Mouse (Mus musculus) CH12.LX (cell line): ENCODE data around the gene Pdzd3. TPM values are rescaled to one million over a fixed set of nuclear protein-coding genes. Genes with fewer than 3 reads are reported as not detected.

Experiments used
- DNase-seq: peaks from one replicate; pipeline ENCODE4 v3.0.0-alpha.2; 2013; ENCODE audit errors: extremely low read depth
- H3K27ac ChIP-seq: 2 replicates; pipeline ENCODE4 v1.5.1; 2012; ENCODE audit warnings: low read depth, mild to moderate bottlenecking, control low read depth, moderate library complexity; ENCODE audit not compliant: insufficient read depth
- H3K27me3 ChIP-seq: replicated peaks from 2 replicates; pipeline ENCODE3; 2012; ENCODE audit warnings: inconsistent platforms
- H3K36me3 ChIP-seq, 2 experiments: replicated peaks in 1 of 2; 2 replicates each; pipeline versions ENCODE3 to v1.6.1; 2012; ENCODE audit warnings: inconsistent platforms in 1 of 2, low read length in 1 of 2, mild to moderate bottlenecking in 1 of 2, mixed read lengths in 1 of 2, moderate library complexity in 1 of 2; ENCODE audit not compliant: control insufficient read depth in 1 of 2, insufficient read depth in 1 of 2
- H3K4me1 ChIP-seq, 2 experiments: 2 replicates each; pipeline ENCODE4 v1.6.1; 2012; ENCODE audit warnings: inconsistent platforms in 1 of 2, moderate library complexity in 1 of 2; ENCODE audit not compliant: insufficient read depth in 2 of 2, control insufficient read depth in 1 of 2
- H3K4me2 ChIP-seq: 2 replicates; pipeline ENCODE4 v1.6.1; 2012; ENCODE audit warnings: low read depth, mild to moderate bottlenecking, control low read depth; ENCODE audit not compliant: poor library complexity, insufficient read depth, severe bottlenecking
- H3K4me3 ChIP-seq, 3 experiments: fragments of 150-350 bp in 1 of 3; sonication (generic) in 1 of 3; replicated peaks in 1 of 3; 2 replicates each; pipeline versions ENCODE3 to v1.5.1; 2011 to 2012; ENCODE audit warnings: low read depth in 2 of 3, low read length in 2 of 3, mild to moderate bottlenecking in 2 of 3, moderate library complexity in 2 of 3, control low read depth in 1 of 3, improper control_type of control experiment in 1 of 3, inconsistent platforms in 1 of 3, mixed read lengths in 1 of 3; ENCODE audit not compliant: poor library complexity in 1 of 3
- H3K79me2 ChIP-seq: replicated peaks from 2 replicates; pipeline ENCODE4 v1.6.1; 2012; ENCODE audit warnings: mild to moderate bottlenecking, moderate library complexity; ENCODE audit not compliant: control insufficient read depth, poor library complexity, insufficient read depth, severe bottlenecking; ENCODE audit errors: extremely low read depth
- H3K9ac ChIP-seq: 2 replicates; pipeline ENCODE4 v1.6.1; 2012; ENCODE audit warnings: low read depth, mild to moderate bottlenecking, control low read depth, moderate library complexity; ENCODE audit not compliant: insufficient read depth
- H3K9me3 ChIP-seq: replicated peaks from 2 replicates; pipeline ENCODE3; 2012; ENCODE audit warnings: low read length, inconsistent platforms, mixed read lengths
- BHLHE40 ChIP-seq: IDR thresholded peaks from 2 replicates; pipeline ENCODE4 v1.6.1; 2011; ENCODE audit warnings: mild to moderate bottlenecking, low read depth, low read length, improper control_type of control experiment
- CHD1 ChIP-seq: IDR thresholded peaks from 2 replicates; pipeline ENCODE4 v1.6.1; 2012; ENCODE audit warnings: low read depth, low read length, improper control_type of control experiment, inconsistent platforms
- CHD2 ChIP-seq: IDR thresholded peaks from 2 replicates; pipeline ENCODE4 v1.6.1; 2011; ENCODE audit warnings: low read length, improper control_type of control experiment
- CTCF ChIP-seq, 2 experiments: IDR thresholded peaks in 1 of 2; conservative IDR thresholded peaks in 1 of 2; 2 replicates each; pipeline ENCODE4 v1.5.1; 2011 to 2012; ENCODE audit warnings: low read depth in 2 of 2, low read length in 2 of 2, improper control_type of control experiment in 1 of 2, inconsistent platforms in 1 of 2, mild to moderate bottlenecking in 1 of 2, moderate library complexity in 1 of 2
- E2F4 ChIP-seq: IDR thresholded peaks from 2 replicates; pipeline ENCODE4 v1.6.1; 2011; ENCODE audit warnings: low read depth, low read length, improper control_type of control experiment; ENCODE audit not compliant: insufficient replicate concordance
- ELF1 ChIP-seq: IDR thresholded peaks from 2 replicates; pipeline ENCODE4 v1.6.1; 2014; ENCODE audit warnings: low read depth, mild to moderate bottlenecking, inconsistent platforms, low read length, improper control_type of control experiment
- EP300 ChIP-seq: IDR thresholded peaks from 2 replicates; pipeline ENCODE4 v1.6.1; 2011; ENCODE audit warnings: low read length, improper control_type of control experiment
- ETS1 ChIP-seq: conservative IDR thresholded peaks from 2 replicates; pipeline ENCODE4 v1.6.1; 2012; ENCODE audit warnings: low read depth, mild to moderate bottlenecking, inconsistent platforms, low read length, improper control_type of control experiment, moderate library complexity
- GABPA ChIP-seq: IDR thresholded peaks from 2 replicates; pipeline ENCODE4 v1.6.1; 2012; ENCODE audit warnings: low read depth, low read length, improper control_type of control experiment, inconsistent platforms; ENCODE audit not compliant: insufficient replicate concordance
- HCFC1 ChIP-seq: IDR thresholded peaks from 2 replicates; pipeline ENCODE4 v1.6.1; 2012; ENCODE audit warnings: low read depth, mild to moderate bottlenecking, inconsistent platforms, low read length, improper control_type of control experiment
- IRF4 ChIP-seq: IDR thresholded peaks from 2 replicates; pipeline ENCODE4 v1.6.1; 2014; ENCODE audit warnings: low read depth, mild to moderate bottlenecking, inconsistent platforms, low read length, improper control_type of control experiment
- JUN ChIP-seq: IDR thresholded peaks from 2 replicates; pipeline ENCODE4 v1.6.1; 2011; ENCODE audit warnings: low read depth, mild to moderate bottlenecking, low read length, improper control_type of control experiment, moderate library complexity; ENCODE audit not compliant: insufficient read depth
- JUND ChIP-seq: conservative IDR thresholded peaks from 2 replicates; pipeline ENCODE4 v1.6.1; 2011; ENCODE audit warnings: low read depth, low read length, improper control_type of control experiment
- KAT2A ChIP-seq: IDR thresholded peaks from 2 replicates; pipeline ENCODE4 v1.6.1; 2012; ENCODE audit warnings: low read length, improper control_type of control experiment, inconsistent platforms; ENCODE audit not compliant: insufficient replicate concordance
- MAFK ChIP-seq: IDR thresholded peaks from 2 replicates; pipeline ENCODE4 v1.6.1; 2011; ENCODE audit warnings: low read length, improper control_type of control experiment; ENCODE audit not compliant: insufficient replicate concordance
- MAX ChIP-seq: IDR thresholded peaks from 2 replicates; pipeline ENCODE4 v1.6.1; 2011; ENCODE audit warnings: low read length, improper control_type of control experiment
- MAZ ChIP-seq: IDR thresholded peaks from 2 replicates; pipeline ENCODE4 v1.6.1; 2012; ENCODE audit warnings: low read depth, mild to moderate bottlenecking, inconsistent platforms, low read length, improper control_type of control experiment, moderate library complexity
- MEF2A ChIP-seq: IDR thresholded peaks from 2 replicates; pipeline ENCODE4 v1.6.1; 2014; ENCODE audit warnings: low read depth, mild to moderate bottlenecking, inconsistent platforms, low read length, improper control_type of control experiment, borderline replicate concordance
- MXI1 ChIP-seq: IDR thresholded peaks from 2 replicates; pipeline ENCODE4 v1.6.1; 2011; ENCODE audit warnings: mild to moderate bottlenecking, low read depth, low read length, improper control_type of control experiment
- MYC ChIP-seq: IDR thresholded peaks from 2 replicates; pipeline ENCODE4 v1.6.1; 2011; ENCODE audit warnings: low read depth, mild to moderate bottlenecking, improper control_type of control experiment, low read length
- NELFE ChIP-seq: IDR thresholded peaks from 2 replicates; pipeline ENCODE4 v1.6.1; 2011; ENCODE audit warnings: low read depth, low read length, improper control_type of control experiment
- NRF1 ChIP-seq: IDR thresholded peaks from 2 replicates; pipeline ENCODE4 v1.6.1; 2014; ENCODE audit warnings: low read depth, mild to moderate bottlenecking, inconsistent platforms, low read length, improper control_type of control experiment, moderate library complexity
- PAX5 ChIP-seq: IDR thresholded peaks from 2 replicates; pipeline ENCODE4 v1.6.1; 2012; ENCODE audit warnings: low read length, inconsistent platforms, mixed read lengths
- POLR2A ChIP-seq: IDR thresholded peaks from 2 replicates; pipeline ENCODE4 v1.6.1; 2011; ENCODE audit warnings: low read depth, mild to moderate bottlenecking, improper control_type of control experiment, low read length
- POLR2AphosphoS2 ChIP-seq: IDR thresholded peaks from 2 replicates; pipeline ENCODE4 v1.6.1; 2011; ENCODE audit warnings: low read depth, low read length, improper control_type of control experiment
- RAD21 ChIP-seq: IDR thresholded peaks from 2 replicates; pipeline ENCODE4 v1.6.1; 2011; ENCODE audit warnings: low read depth, mild to moderate bottlenecking, low read length, improper control_type of control experiment, moderate library complexity
- RCOR1 ChIP-seq: conservative IDR thresholded peaks from 2 replicates; pipeline ENCODE4 v1.6.1; 2012; ENCODE audit warnings: low read depth, mild to moderate bottlenecking, inconsistent platforms, low read length, improper control_type of control experiment
- SIN3A ChIP-seq: IDR thresholded peaks from 2 replicates; pipeline ENCODE4 v1.6.1; 2012; ENCODE audit warnings: low read length, improper control_type of control experiment, inconsistent platforms
- SMC3 ChIP-seq: IDR thresholded peaks from 2 replicates; pipeline ENCODE4 v1.6.1; 2011; ENCODE audit warnings: low read depth, low read length, improper control_type of control experiment
- TBP ChIP-seq: conservative IDR thresholded peaks from 2 replicates; pipeline ENCODE4 v1.6.1; 2011; ENCODE audit warnings: low read depth, low read length, improper control_type of control experiment
- TCF12 ChIP-seq: IDR thresholded peaks from 2 replicates; pipeline ENCODE4 v1.6.1; 2014; ENCODE audit warnings: low read depth, mild to moderate bottlenecking, inconsistent platforms, low read length, improper control_type of control experiment
- UBTF ChIP-seq: IDR thresholded peaks from 2 replicates; pipeline ENCODE4 v1.6.1; 2012; ENCODE audit warnings: low read depth, mild to moderate bottlenecking, inconsistent platforms, low read length, improper control_type of control experiment, moderate library complexity
- USF1 ChIP-seq: IDR thresholded peaks from 2 replicates; pipeline ENCODE4 v1.6.1; 2014; ENCODE audit warnings: low read depth, mild to moderate bottlenecking, inconsistent platforms, low read length, improper control_type of control experiment
- USF2 ChIP-seq: conservative IDR thresholded peaks from 2 replicates; pipeline ENCODE4 v1.6.1; 2011; ENCODE audit warnings: low read depth, low read length, improper control_type of control experiment
- ZC3H11A ChIP-seq: IDR thresholded peaks from 2 replicates; pipeline ENCODE4 v1.6.1; 2012; ENCODE audit warnings: low read depth, mild to moderate bottlenecking, inconsistent platforms, low read length, improper control_type of control experiment
- ZKSCAN1 ChIP-seq: IDR thresholded peaks from 2 replicates; pipeline ENCODE4 v1.6.1; 2012; ENCODE audit warnings: low read depth, inconsistent platforms, low read length, improper control_type of control experiment, borderline replicate concordance
- ZMIZ1 ChIP-seq: IDR thresholded peaks from 2 replicates; pipeline ENCODE4 v1.6.1; 2012; ENCODE audit warnings: low read depth, mild to moderate bottlenecking, inconsistent platforms, low read length, improper control_type of control experiment
- ZNF384 ChIP-seq: IDR thresholded peaks from 2 replicates; pipeline ENCODE4 v1.6.1; 2012; ENCODE audit warnings: low read depth, low read length, improper control_type of control experiment, inconsistent platforms
- dilution Hi-C: fragments of 300-500 bp; cut with MboI; formaldehyde crosslinking; loops from 2 replicates; pipeline ENCODE4 v1.14.3; 2020; ENCODE audit warnings: low sequenced_read_pairs; ENCODE audit not compliant: extremely low pct_unique_long_range_greater_than_20kb, extremely low pct_ligation_motif_present
- in situ Hi-C: fragments of 300-500 bp; cut with MboI; formaldehyde crosslinking; loops from 3 replicates; pipeline ENCODE4 v1.14.3; 2019; ENCODE audit warnings: low sequenced_read_pairs, low pct_ligation_motif_present, low pct_unique_long_range_greater_than_20kb, mixed read lengths
- polyA plus RNA-seq: library from polyadenylated mRNA; unstranded; fragments of >175 nt; gene quantifications from 2 replicates; pipeline ENCODE4 v1.2.1, GENCODE M21; 2012; ENCODE audit warnings: low read depth; ENCODE audit not compliant: insufficient read length
- total RNA-seq, 2 experiments: library from RNA; depleted of rRNA; stranded (reverse); fragments of 300-350 nt in 1 of 2; fragments of >200 nt in 1 of 2; gene quantifications; 2 replicates each; pipeline ENCODE4 v1.2.3; 2012 to 2014

Gene Pdzd3
- total and polyA plus RNA-seq, 3 experiments: 0.09 to 0.21 (median 0.13) TPM

- no peaks in the 10 kb centered on the region for H3K27me3 ChIP-seq
- dilution Hi-C loops (no loop called here), in situ Hi-C loops (loop anchor here (10.0 kb wide), 1 partner anchor 143 kb away; no protein-coding TSS in a partner anchor)
- H3K36me3 ChIP-seq: peaks cover 10 to 29% of the 10 kb centered on the region in 2 experiments
- H3K9me3 ChIP-seq: no peaks in the 10 kb centered on the region
- H3K27ac ChIP-seq: peak overlapping the region; percentile 44; the same call in 1 of the 2 replicates
- no peaks in the 10 kb centered on the region for H3K79me2 ChIP-seq
- peak; percentile 93 for DNase-seq
- peak overlapping the region; percentile 96 for H3K9ac ChIP-seq
- TF ChIP-seq RAD21 (0 out of 2 replicates have a peak, but pooled peaks have one; percentile 3), ZNF384 (no peak; the same call in 1 of the 2 replicates), JUND (peak; percentile 87), MXI1 (peak; percentile 57; the same call in 1 of the 2 replicates), NELFE (peak; percentile 75), BHLHE40 (no peak), POLR2A (peak; percentile 76), MEF2A (0 out of 2 replicates have a peak, but pooled peaks have one; percentile 63), E2F4 (no peak), IRF4 (peak; percentile 40; the same call in 1 of the 2 replicates), HCFC1 (peak; percentile 27; the same call in 1 of the 2 replicates), KAT2A (no peak), CHD1 (peak; percentile 52; the same call in 1 of the 2 replicates), MAFK (no peak), POLR2AphosphoS2 (no peak), TCF12 (peak; percentile 61; the same call in 1 of the 2 replicates), USF1 (no peak), ZKSCAN1 (no peak), EP300 (no peak), MYC (no peak), PAX5 (no peak), RCOR1 (no peak), ZMIZ1 (peak; percentile 83), UBTF (0 out of 2 replicates have a peak, but pooled peaks have one; percentile 52), CHD2 (no peak), USF2 (no peak), ETS1 (no peak), ELF1 (no peak), CTCF (conservative IDR thresholded peaks at IDR 0.05 in 1 of 2, IDR thresholded peaks at IDR 0.05 in 1 of 2; ENCODE audit: low read depth in 2 of 2, low read length in 2 of 2) (peak; percentile 42 to 67), JUN (peak; percentile 95), MAZ (peak; percentile 83), TBP (no peak), SMC3 (peak; percentile 44), SIN3A (peak; percentile 74; the same call in 1 of the 2 replicates), MAX (no peak), GABPA (no peak), ZC3H11A (no peak), NRF1 (0 out of 2 replicates have a peak, but pooled peaks have one; percentile 15)
- peaks cover 0 to 16% of the 10 kb centered on the region in 2 experiments; a peak in 3 of 4 replicates for H3K4me1 ChIP-seq
- peak overlapping the region; percentile 42; the same call in 1 of the 2 replicates for H3K4me2 ChIP-seq
- peak overlapping the region; percentile 76 to 81 (median 79) for H3K4me3 ChIP-seq
Measured at GRCm38 (mm10) chr9:44268027-44268360, 16.7 kb upstream of the Pdzd3 start.
